Mouse (Mus musculus): ENCODE data around the gene Tcte3. TPM values are rescaled to one million over a fixed set of nuclear protein-coding genes. Genes with fewer than 3 reads are reported as not detected.
"Not testable (repeated sequence)": the region's sequence is repeated elsewhere in the genome, so short reads cannot be mapped to it uniquely, and the experiment has no call there.

The Tcte3 gene
- polyA plus RNA-seq, 1 experiment from 2014 or later: not detected

DNA sequence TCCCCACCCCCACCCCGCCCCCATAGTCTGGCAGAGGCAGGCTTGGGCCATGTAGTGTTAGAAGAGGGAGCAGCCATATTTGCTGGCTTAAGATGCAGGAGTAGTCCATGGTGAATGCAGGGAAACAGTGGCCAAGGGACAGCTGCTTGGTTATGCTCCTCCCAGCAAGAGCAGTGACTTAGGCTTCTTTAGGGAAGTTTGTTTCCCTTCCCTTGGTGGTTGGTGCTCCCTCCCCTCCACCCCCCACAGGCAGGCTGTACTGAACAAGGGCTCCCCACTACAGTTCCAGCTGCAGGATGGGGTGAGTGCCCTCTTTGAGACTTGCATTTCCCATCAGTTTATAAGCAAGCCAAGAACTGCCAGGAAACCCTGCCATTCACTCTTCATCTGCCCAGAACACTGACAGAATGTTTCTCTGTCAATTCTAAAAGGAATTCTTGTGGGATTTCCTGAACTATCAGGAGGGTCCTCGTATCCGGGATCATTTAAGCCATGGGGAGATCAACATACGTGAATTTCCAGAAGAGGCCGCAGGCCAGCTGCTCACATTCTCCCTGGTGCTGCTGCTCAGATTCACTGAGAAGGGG is 51.1 kb downstream of the Tcte3 start:
- not testable (repeated sequence) for H3K4me1 ChIP-seq; H3K36me3 ChIP-seq; H3K4me2 ChIP-seq (replicated peaks); H3K4me3 ChIP-seq (replicated peaks); ATAC-seq (ENCODE audit: insufficient number of reproducible peaks, low FRiP score, low TSS enrichment, low read depth); H3K9me3 ChIP-seq (replicated peaks); H3K9ac ChIP-seq; H3K27ac ChIP-seq (replicated peaks); H3K27me3 ChIP-seq
- 70% methylated on average over 4 of the region's 5 CpGs for WGBS

DNA sequence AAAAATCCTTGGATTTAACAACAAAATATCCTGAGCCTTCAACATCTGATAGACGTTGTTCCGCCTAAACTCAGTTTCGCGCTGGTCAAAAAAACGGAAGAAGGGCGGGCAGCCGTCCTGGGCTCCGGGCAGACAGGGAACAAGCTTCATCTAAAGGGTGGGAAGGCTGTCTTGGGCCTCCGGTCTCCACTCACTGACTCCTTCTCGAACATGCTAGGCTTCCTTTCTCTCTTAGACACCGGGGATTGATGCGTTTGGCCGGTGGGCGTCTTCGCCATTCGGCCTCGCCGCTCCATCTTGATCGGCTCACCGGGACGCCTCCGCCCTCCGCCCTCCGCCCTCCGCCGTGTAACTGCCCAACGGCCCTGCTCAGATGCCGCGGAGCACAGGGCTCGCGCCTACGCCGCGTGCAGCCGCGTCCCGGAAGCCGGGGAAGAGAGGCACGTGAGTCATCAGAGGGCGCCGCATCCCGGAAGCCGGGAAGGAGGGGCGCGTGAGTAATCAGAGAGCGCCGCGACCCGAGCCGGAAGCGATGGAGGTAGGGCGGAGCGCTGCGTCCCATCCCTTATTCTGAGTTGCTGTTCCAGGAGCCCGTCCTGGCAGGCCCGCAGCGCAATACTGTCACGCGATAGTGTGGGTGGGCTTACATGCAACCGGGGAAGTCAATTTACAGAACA is 62.8 kb downstream of the Tcte3 start, which contains the start of the genes 9030025P20Rik and Gm3417:
Gene 9030025P20Rik, plus strand, starts transcription at position 107 of the 677 bp plus-strand sequence.
Gene Gm3417, minus strand, starts transcription at position 429 of the 677 bp plus-strand sequence.
- H3K4me2 ChIP-seq (replicated peaks); H3K4me1 ChIP-seq; H3K27me3 ChIP-seq; H3K4me3 ChIP-seq (replicated peaks); H3K27ac ChIP-seq (replicated peaks); H3K9me3 ChIP-seq (replicated peaks); H3K9ac ChIP-seq; H3K36me3 ChIP-seq: not testable (repeated sequence)
- no CpG with 5 or more reads among the region's 60 CpGs for WGBS
- peak; percentile 97 for ATAC-seq (ENCODE audit: insufficient number of reproducible peaks, low FRiP score, low TSS enrichment, low read depth)

DNA sequence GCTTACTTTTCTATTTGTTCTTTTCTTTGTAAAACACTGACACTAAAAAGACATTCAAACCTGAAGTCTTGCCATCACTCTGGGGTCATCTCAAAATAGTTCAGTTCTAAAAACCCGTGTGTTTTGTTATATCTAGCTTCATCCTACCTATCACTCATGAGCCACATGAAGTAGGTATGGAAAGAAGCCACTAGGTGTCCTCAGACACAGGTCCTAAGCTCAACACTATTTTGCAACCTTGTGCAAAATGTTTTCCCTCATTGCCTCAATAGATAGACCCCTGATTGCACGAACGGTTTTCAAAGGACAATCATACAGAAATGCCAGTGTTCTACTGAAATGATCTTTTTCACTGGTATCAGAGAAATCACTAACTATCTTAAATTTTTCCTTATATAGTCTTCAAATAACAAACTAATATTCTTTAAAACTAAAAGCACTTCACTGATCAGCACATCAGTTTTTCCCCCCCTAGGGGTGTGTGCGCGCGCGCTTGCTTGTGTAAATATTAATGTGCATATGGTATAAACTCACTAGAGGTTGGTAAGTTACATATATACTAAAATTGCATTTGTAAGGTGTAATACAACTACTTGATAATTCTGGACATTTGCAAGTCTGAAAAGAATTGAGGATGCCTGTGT is 63.4 kb downstream of the Tcte3 start:
- H3K4me1 ChIP-seq; H3K4me3 ChIP-seq (replicated peaks); H3K36me3 ChIP-seq; ATAC-seq (ENCODE audit: insufficient number of reproducible peaks, low FRiP score, low TSS enrichment, low read depth); H3K9me3 ChIP-seq (replicated peaks); H3K4me2 ChIP-seq (replicated peaks); H3K9ac ChIP-seq; H3K27ac ChIP-seq (replicated peaks); H3K27me3 ChIP-seq: not testable (repeated sequence)
- under 1% methylated on average over 4 of the region's 7 CpGs for WGBS

Other genes with a start within 250 kb of the Tcte3 start
- gene Wdr27, start 98.3 kb downstream of the Tcte3 start, polyA plus RNA-seq (2015; fragmentation: Nextera tagmentation; extraction: Ambion mirVana): 10.3 and 13.1 TPM in 2 replicates
- gene 1600012H06Rik, start 98.3 kb downstream of the Tcte3 start, polyA plus RNA-seq (2015; fragmentation: Nextera tagmentation; extraction: Ambion mirVana): 40.7 and 42.7 TPM in 2 replicates
- 40.9 and 45.3 TPM in 2 replicates for gene Phf10, start 80.2 kb downstream of the Tcte3 start, polyA plus RNA-seq (2015; fragmentation: Nextera tagmentation; extraction: Ambion mirVana)
- 7.7 and 9.0 TPM in 2 replicates for gene 9030025P20Rik, start 63.0 kb downstream of the Tcte3 start, polyA plus RNA-seq (2015; fragmentation: Nextera tagmentation; extraction: Ambion mirVana)
- gene Gm3417, start 62.7 kb downstream of the Tcte3 start, polyA plus RNA-seq (2015; fragmentation: Nextera tagmentation; extraction: Ambion mirVana): 2.7 and 3.3 TPM in 2 replicates
- 6.6 and 8.7 TPM in 2 replicates for gene Gm3435, start 31.3 kb downstream of the Tcte3 start, polyA plus RNA-seq (2015; fragmentation: Nextera tagmentation; extraction: Ambion mirVana)
- 69.6 and 75.0 TPM in 2 replicates for gene Ermard, start 280 bp downstream of the Tcte3 start, polyA plus RNA-seq (2015; fragmentation: Nextera tagmentation; extraction: Ambion mirVana)
- gene Gm3448, start within 50 bp of the Tcte3 start, polyA plus RNA-seq (2015; fragmentation: Nextera tagmentation; extraction: Ambion mirVana): 5.4 and 8.3 TPM in 2 replicates

Measured in embryonic facial prominence, embryonic 15.5 days (tissue).